Mouse (Mus musculus) bone marrow, adult 2 months (tissue): Measurements from ENCODE around the gene Rims3.

Experiments
- CTCF ChIP-seq: fragments of 200-500 bp; IDR thresholded peaks from 2 replicates; pipeline ENCODE4 v1.5.1; 2011; ENCODE audit warnings: low read length, control low read depth; ENCODE audit not compliant: control insufficient read depth, insufficient read depth
- POLR2A ChIP-seq: fragments of 200-500 bp; IDR thresholded peaks from 2 replicates; pipeline ENCODE4 v1.6.1; 2011; ENCODE audit warnings: low read depth, mild to moderate bottlenecking, control low read depth, low read length, borderline replicate concordance; ENCODE audit not compliant: control insufficient read depth

- TF ChIP-seq CTCF = no peak
- TF ChIP-seq POLR2A = no peak
These were observed 40.4 kb upstream of the Rims3 start for GRCm38 (mm10) chr4:120814171-120814570.
